In the genomic region with DNA sequence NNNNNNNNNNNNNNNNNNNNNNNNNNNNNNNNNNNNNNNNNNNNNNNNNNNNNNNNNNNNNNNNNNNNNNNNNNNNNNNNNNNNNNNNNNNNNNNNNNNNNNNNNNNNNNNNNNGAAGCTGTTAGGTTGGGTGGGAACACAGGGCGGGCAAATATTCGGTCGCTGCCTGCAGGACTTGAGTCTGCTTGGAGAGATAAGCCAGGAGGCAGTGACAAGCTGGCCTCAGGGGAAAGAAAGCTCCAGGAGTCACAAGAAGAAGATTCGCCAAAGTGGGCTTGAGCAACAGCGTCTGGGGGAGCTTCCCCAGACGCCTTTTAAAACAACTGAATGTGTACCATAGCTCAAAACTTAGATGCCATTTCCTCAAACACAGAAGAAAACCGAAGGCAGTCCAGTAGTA, we compare ENCODE assay signal across 12 mouse cellular contexts. TPM values are rescaled to one million over a fixed set of nuclear protein-coding genes. Genes with fewer than 3 reads are reported as not detected.
A peak's percentile ranks its signal among the peaks of the same experiment; 100 is the strongest.
DNase-seq lines count a peak whose midpoint lies in the region; ATAC-seq and TF ChIP-seq lines count a peak whose summit lies in the region.
"Had no signal": no experiment of that assay in that cellular context is flagged by ENCODE, and none has a peak within 500 bp of the region (broad histone marks: within the 10 kb centered on the region; RNA-seq: fewer than 3 reads in every experiment).

No protein-coding gene starts in this region.

- no peak for TF ChIP-seq EP300 in stomach, postnatal 0 days (optimal IDR thresholded peaks at IDR 0.05)

- no peaks in the 10 kb centered on the region for H3K27me3 ChIP-seq in heart, embryonic 11.5 days (ENCODE audit: control insufficient read depth, insufficient read depth, low read length)
- no peaks in the 10 kb centered on the region for H3K27me3 ChIP-seq in stomach, embryonic 14.5 days (ENCODE audit: control insufficient read depth, insufficient read depth, low read length)
- no peaks in the 10 kb centered on the region for H3K27me3 ChIP-seq in stomach, postnatal 0 days (ENCODE audit: control insufficient read depth, insufficient read depth, low read length)
- no peaks in the 10 kb centered on the region for H3K27me3 ChIP-seq in liver, embryonic 15.5 days
- no peaks in the 10 kb centered on the region for H3K27me3 ChIP-seq in embryonic facial prominence, embryonic 10.5 days (replicated peaks; ENCODE audit: low read depth, poor library complexity, severe bottlenecking)
- H3K27me3 ChIP-seq: hindbrain, embryonic 13.5 days; kidney, embryonic 15.5 days had no signal

- TF ChIP-seq CTCF in stomach, postnatal 0 days (IDR thresholded peaks at IDR 0.05; ENCODE audit: low read depth) = no peak

- H3K4me2 ChIP-seq in heart, embryonic 11.5 days = peak overlapping the region; percentile 49
- no peak overlapping the region for H3K4me2 ChIP-seq in stomach, embryonic 14.5 days (replicated peaks; ENCODE audit: low read depth, low read length)
- H3K4me2 ChIP-seq in stomach, postnatal 0 days (replicated peaks; ENCODE audit: low read depth) = no peak overlapping the region
- H3K4me2 ChIP-seq in liver, embryonic 15.5 days = peak overlapping the region; percentile 67
- H3K4me2 ChIP-seq: hindbrain, embryonic 13.5 days; kidney, embryonic 15.5 days had no signal

- DNase-seq in heart, postnatal 10 days = no peak
- DNase-seq in stomach, postnatal 0 days (ENCODE audit: low spot score) = no peak
- DNase-seq in yolk sac, embryonic 10.5 days (ENCODE audit: low spot score) = no peak
- DNase-seq in urinary bladder, postnatal 10 days (ENCODE audit: low spot score) = no peak
- DNase-seq in embryonic facial prominence, embryonic 10.5 days (ENCODE audit: low spot score) = no peak
- DNase-seq: B cell, adult 2 months; layer of hippocampus, adult 9-11 months had no signal

- peak overlapping the region; percentile 46 for H3K9ac ChIP-seq in heart, embryonic 11.5 days (ENCODE audit: low read depth, low read length)
- no peak overlapping the region for H3K9ac ChIP-seq in stomach, embryonic 14.5 days (replicated peaks; ENCODE audit: low read depth, low read length)
- H3K9ac ChIP-seq in stomach, postnatal 0 days (ENCODE audit: low read length) = no peak overlapping the region
- H3K9ac ChIP-seq in liver, embryonic 15.5 days = peak overlapping the region; percentile 28
- H3K9ac ChIP-seq: hindbrain, embryonic 13.5 days; kidney, embryonic 15.5 days had no signal

- H3K4me3 ChIP-seq in heart, embryonic 11.5 days (ENCODE audit: low read depth, low read length) = 0 out of 2 replicates have a peak overlapping the region, but pooled peaks have one; percentile 8
- no peak overlapping the region for H3K4me3 ChIP-seq in stomach, embryonic 14.5 days (ENCODE audit: low read depth, low read length)
- no peak overlapping the region for H3K4me3 ChIP-seq in stomach, postnatal 0 days (ENCODE audit: low read depth, low read length)
- peak overlapping the region; percentile 36 for H3K4me3 ChIP-seq in liver, embryonic 15.5 days (replicated peaks)
- H3K4me3 ChIP-seq in embryonic facial prominence, embryonic 10.5 days = no peak overlapping the region
- H3K4me3 ChIP-seq: hindbrain, embryonic 13.5 days; kidney, embryonic 15.5 days had no signal

- WGBS in heart, embryonic 11.5 days (ENCODE audit: insufficient replicate concordance) = 29% methylated on average over 7 of the region's 7 CpGs
- WGBS in stomach, embryonic 14.5 days = 70% methylated on average over 7 of the region's 7 CpGs
- WGBS in stomach, postnatal 0 days = 60% methylated on average over 7 of the region's 7 CpGs
- WGBS in liver, embryonic 15.5 days (ENCODE audit: insufficient replicate concordance) = 20% methylated on average over 7 of the region's 7 CpGs
- WGBS in embryonic facial prominence, embryonic 10.5 days = 86% methylated on average over 7 of the region's 7 CpGs

- H3K9me3 ChIP-seq in heart, embryonic 11.5 days (replicated peaks; ENCODE audit: control insufficient read depth, low read length) = no peaks in the 10 kb centered on the region
- H3K9me3 ChIP-seq in stomach, embryonic 14.5 days (ENCODE audit: control insufficient read depth, low read depth, low read length) = no peaks in the 10 kb centered on the region
- H3K9me3 ChIP-seq in stomach, postnatal 0 days (ENCODE audit: control insufficient read depth, low read length) = no peaks in the 10 kb centered on the region
- no peaks in the 10 kb centered on the region for H3K9me3 ChIP-seq in liver, embryonic 15.5 days (replicated peaks)
- H3K9me3 ChIP-seq in embryonic facial prominence, embryonic 10.5 days = no peaks in the 10 kb centered on the region
- H3K9me3 ChIP-seq: hindbrain, embryonic 13.5 days; kidney, embryonic 15.5 days had no signal

- peaks cover 15% of the 10 kb centered on the region for H3K4me1 ChIP-seq in heart, embryonic 11.5 days (ENCODE audit: control insufficient read depth, insufficient read depth, low read length)
- no peaks in the 10 kb centered on the region for H3K4me1 ChIP-seq in stomach, embryonic 14.5 days (ENCODE audit: control insufficient read depth, insufficient read depth, low read length)
- H3K4me1 ChIP-seq in stomach, postnatal 0 days (replicated peaks; ENCODE audit: control insufficient read depth, insufficient read depth) = no peaks in the 10 kb centered on the region
- H3K4me1 ChIP-seq in liver, embryonic 15.5 days (replicated peaks) = peaks cover 64% of the 10 kb centered on the region
- H3K4me1 ChIP-seq in embryonic facial prominence, embryonic 10.5 days = 0 out of 2 replicates have a peak, but pooled peaks cover 5% of the 10 kb centered on the region
- H3K4me1 ChIP-seq: hindbrain, embryonic 13.5 days; kidney, embryonic 15.5 days had no signal

- intact Hi-C loops in heart, postnatal 10 days (cut with DNase I) = no loop called here

- no peaks in the 10 kb centered on the region for H3K36me3 ChIP-seq in heart, embryonic 11.5 days (ENCODE audit: control insufficient read depth, insufficient read depth, low read length)
- no peaks in the 10 kb centered on the region for H3K36me3 ChIP-seq in stomach, embryonic 14.5 days (ENCODE audit: control insufficient read depth, insufficient read depth, low read length)
- H3K36me3 ChIP-seq in stomach, postnatal 0 days (ENCODE audit: control insufficient read depth, insufficient read depth, low read length) = no peaks in the 10 kb centered on the region
- no peaks in the 10 kb centered on the region for H3K36me3 ChIP-seq in liver, embryonic 15.5 days (replicated peaks)
- H3K36me3 ChIP-seq in embryonic facial prominence, embryonic 10.5 days (replicated peaks) = no peaks in the 10 kb centered on the region
- H3K36me3 ChIP-seq: hindbrain, embryonic 13.5 days; kidney, embryonic 15.5 days had no signal

- H3K27ac ChIP-seq in heart, embryonic 11.5 days (ENCODE audit: low read depth, low read length) = peak overlapping the region; percentile 79
- no peak overlapping the region for H3K27ac ChIP-seq in stomach, embryonic 14.5 days (ENCODE audit: low read length)
- H3K27ac ChIP-seq in stomach, postnatal 0 days (replicated peaks) = no peak overlapping the region
- peak overlapping the region; percentile 93 for H3K27ac ChIP-seq in liver, embryonic 15.5 days (replicated peaks)
- H3K27ac ChIP-seq in embryonic facial prominence, embryonic 10.5 days (replicated peaks) = no peak overlapping the region
- H3K27ac ChIP-seq: hindbrain, embryonic 13.5 days; kidney, embryonic 15.5 days had no signal

- peak; percentile 92 for ATAC-seq in heart, embryonic 11.5 days (replicated peaks; ENCODE audit: insufficient number of reproducible peaks, low FRiP score, low TSS enrichment)
- ATAC-seq in stomach, embryonic 14.5 days (ENCODE audit: insufficient number of reproducible peaks, insufficient read depth, low FRiP score, low read depth) = peak; percentile 67; the same call in 1 of the 2 replicates
- ATAC-seq in stomach, postnatal 0 days (ENCODE audit: low FRiP score, low TSS enrichment) = no peak
- ATAC-seq in liver, embryonic 15.5 days (ENCODE audit: insufficient read depth) = peak; percentile 100

RNA-seq across cellular contexts. Expression of a gene that starts 20.9 kb away (rescaled TPM):
- polyA plus RNA-seq in heart, embryonic 11.5 days (2014; fragmentation: Nextera tagmentation; extraction: Ambion mirVana) = 12.3 TPM in 2 replicates
- 10 to 100 TPM; 25.3 to 27.0 TPM for total RNA-seq in heart, postnatal 10 days (2021)
- 1.8 and 2.5 TPM in 2 replicates for polyA plus RNA-seq in stomach, embryonic 14.5 days (2014; fragmentation: Nextera tagmentation; extraction: Ambion mirVana)
- 5.2 and 5.5 TPM in 2 replicates for polyA plus RNA-seq in stomach, postnatal 0 days (2015; fragmentation: Nextera tagmentation; extraction: Ambion mirVana)
- 8.5 and 9.5 TPM in 2 replicates for polyA plus RNA-seq in liver, embryonic 15.5 days (2015; fragmentation: Nextera tagmentation; extraction: Ambion mirVana)
- 1.1 and 1.2 TPM in 2 replicates for polyA plus RNA-seq in embryonic facial prominence, embryonic 10.5 days (2016; fragmentation: Nextera tagmentation; extraction: Ambion mirVana)

RNA-seq across cellular contexts. Expression of a gene that starts 57.6 kb away (rescaled TPM):
- 42.6 and 43.5 TPM in 2 replicates for polyA plus RNA-seq in heart, embryonic 11.5 days (2014; fragmentation: Nextera tagmentation; extraction: Ambion mirVana)
- total RNA-seq in heart, postnatal 10 days (2021) = 10 to 100 TPM; 27.3 to 28.3 TPM
- polyA plus RNA-seq in stomach, embryonic 14.5 days (2014; fragmentation: Nextera tagmentation; extraction: Ambion mirVana) = 52.2 and 54.1 TPM in 2 replicates
- polyA plus RNA-seq in stomach, postnatal 0 days (2015; fragmentation: Nextera tagmentation; extraction: Ambion mirVana) = 42.2 and 46.2 TPM in 2 replicates
- 24.9 and 25.7 TPM in 2 replicates for polyA plus RNA-seq in liver, embryonic 15.5 days (2015; fragmentation: Nextera tagmentation; extraction: Ambion mirVana)
- polyA plus RNA-seq in embryonic facial prominence, embryonic 10.5 days (2016; fragmentation: Nextera tagmentation; extraction: Ambion mirVana) = 43.4 and 46.2 TPM in 2 replicates

Comparison
In these comparisons a context has a peak if more than half of its experiments do, and no peak if none do; other contexts are left out.
1. H3K27ac ChIP-seq: peak in heart, embryonic 11.5 days (single experiment) and liver, embryonic 15.5 days (single experiment); none in stomach, embryonic 14.5 days (single experiment), stomach, postnatal 0 days (single experiment) and embryonic facial prominence, embryonic 10.5 days (single experiment).
2. H3K4me2 ChIP-seq: peak in heart, embryonic 11.5 days (single experiment) and liver, embryonic 15.5 days (single experiment); none in stomach, embryonic 14.5 days (single experiment) and stomach, postnatal 0 days (single experiment).
3. H3K4me3 ChIP-seq: peak in heart, embryonic 11.5 days (single experiment) and liver, embryonic 15.5 days (single experiment); none in stomach, embryonic 14.5 days (single experiment), stomach, postnatal 0 days (single experiment) and embryonic facial prominence, embryonic 10.5 days (single experiment).
4. H3K9ac ChIP-seq: peak in heart, embryonic 11.5 days (single experiment) and liver, embryonic 15.5 days (single experiment); none in stomach, embryonic 14.5 days (single experiment) and stomach, postnatal 0 days (single experiment).